Mouse (Mus musculus) lung, adult 10 weeks (tissue): Measurements from ENCODE around the gene Dynlt3. TPM values are rescaled to one million over a fixed set of nuclear protein-coding genes. Genes with fewer than 3 reads are reported as not detected.

Source experiments
- polyA plus RNA-seq: library from polyadenylated mRNA; stranded (reverse); fragments of 350-450 nt; fragmentation: Illumina TruSeq; extraction: RNeasy Lipid Tissue Mini Kit (QIAGEN cat#74804); gene quantifications from one replicate; pipeline ENCODE4 v1.2.3, GENCODE M21; 2014; ENCODE audit warnings: low read depth, low replicate concordance; ENCODE audit not compliant: insufficient read depth

Dynlt3 gene
- 99.3 TPM for polyA plus RNA-seq

DNA sequence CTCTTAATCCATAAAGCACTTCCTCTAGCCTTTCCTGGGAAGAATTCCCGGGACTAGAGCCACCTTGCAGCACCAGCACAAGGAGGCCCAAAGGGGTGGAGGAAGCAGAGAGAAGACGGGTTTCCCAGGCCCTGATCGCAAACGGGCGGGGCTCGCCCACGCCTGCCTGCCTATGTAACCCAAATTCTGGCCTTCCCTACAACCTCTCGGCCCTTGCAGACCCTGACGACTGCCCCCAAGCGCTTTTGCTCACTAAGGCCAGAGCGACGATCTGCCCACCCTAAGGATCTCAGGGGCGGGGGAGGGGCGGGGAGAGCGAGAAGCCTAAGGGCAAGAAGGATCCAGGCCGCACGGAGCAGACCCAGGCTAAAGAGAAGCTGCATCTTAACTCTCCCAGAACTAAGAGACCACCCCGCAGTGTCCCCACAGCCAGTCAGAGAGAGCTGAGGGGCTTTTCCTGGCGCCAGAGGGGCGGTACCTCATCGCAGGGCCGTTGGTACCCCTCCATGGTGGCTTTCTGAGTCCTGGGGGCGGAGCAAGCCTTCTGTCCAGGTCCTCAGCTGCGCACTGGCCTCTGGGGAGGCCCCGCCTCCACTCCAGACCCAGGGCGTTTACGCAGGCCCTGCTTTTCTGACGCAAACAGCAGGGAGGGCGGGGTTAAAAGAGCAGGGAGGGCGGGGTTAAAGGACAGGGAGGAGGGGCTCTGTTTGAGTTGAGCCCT is at the start of gene Dynlt3:
TSS of gene Dynlt3 (minus strand) at position 613 of the 721 bp plus-strand sequence.

Other genes starting within 250 kb of the Dynlt3 start
- gene Cybb, start 175.2 kb downstream of the Dynlt3 start, polyA plus RNA-seq = 16.8 TPM
- gene H2al1o, start 90.6 kb downstream of the Dynlt3 start, polyA plus RNA-seq = not detected
- not detected for gene Hypm, start 183.9 kb upstream of the Dynlt3 start, polyA plus RNA-seq
- gene H2al3, start 186.7 kb upstream of the Dynlt3 start, polyA plus RNA-seq = not detected
- not detected for gene Sytl5, start 222.6 kb upstream of the Dynlt3 start, polyA plus RNA-seq